Mouse (Mus musculus): Measurements from ENCODE around the gene Pttg1ip. TPM values are rescaled to one million over a fixed set of nuclear protein-coding genes. Genes with fewer than 3 reads are reported as not detected.

Pttg1ip gene
- polyA plus RNA-seq (2015; fragmentation: Nextera tagmentation; extraction: Ambion mirVana), result 127 and 138 TPM in 2 replicates

DNA sequence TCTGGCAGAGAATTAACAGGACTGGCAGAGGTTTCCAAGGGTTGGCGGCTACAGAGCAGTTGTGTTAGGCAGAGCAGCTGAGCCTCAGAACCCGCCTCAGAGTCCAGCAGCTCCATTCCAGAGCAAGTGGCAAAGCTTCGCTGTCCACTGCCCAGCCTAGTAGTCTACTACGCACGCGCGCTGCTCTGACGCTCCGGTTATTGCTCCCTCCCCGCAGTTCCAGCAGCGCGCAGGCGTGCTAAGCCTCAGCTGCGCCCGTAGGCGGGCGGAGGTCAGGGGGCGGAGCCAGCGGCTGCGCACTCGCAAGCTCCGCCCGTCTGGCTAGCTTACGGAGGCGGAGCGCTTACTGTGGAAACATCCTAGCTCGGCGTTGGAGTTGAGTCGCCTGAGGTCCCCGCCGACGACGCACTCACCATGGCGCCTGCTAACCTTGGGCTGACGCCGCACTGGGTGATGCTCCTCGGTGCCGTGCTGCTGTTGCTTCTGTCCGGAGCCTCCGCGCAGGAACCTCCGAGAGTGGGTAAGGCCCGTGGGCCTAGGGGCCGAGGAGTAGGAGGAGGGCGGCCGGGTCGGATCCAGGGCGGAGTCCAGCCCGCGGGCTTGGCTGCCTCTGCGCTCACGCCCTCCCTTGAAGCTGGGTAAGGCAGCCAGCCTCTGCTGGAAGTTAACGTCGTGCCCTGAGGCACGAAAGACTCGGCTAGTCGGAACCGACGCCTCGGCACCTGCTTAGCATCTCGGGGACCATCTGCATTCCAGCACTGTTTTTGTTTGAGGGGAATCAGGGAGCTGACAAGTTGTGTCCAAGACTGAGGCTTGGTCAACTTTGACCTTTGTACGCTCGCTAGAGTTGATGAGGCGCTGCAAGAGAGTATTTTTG is at the start of gene Pttg1ip:
Pttg1ip (plus strand) TSS at position 313 of the 877 bp plus-strand sequence.
- Histone ChIP-seq H3K27ac (ENCODE audit: low read length) (peak within 1 kb of the TSS; percentile 96), H3K36me3 (ENCODE audit: control insufficient read depth, insufficient read depth, low read length) (no peaks in the 10 kb centered on the region; the same call in 1 of the 2 replicates), H3K4me2 (ENCODE audit: low read depth, low read length) (peak within 1 kb of the TSS; percentile 94), H3K4me1 (replicated peaks; ENCODE audit: control insufficient read depth, insufficient read depth, low read length) (peaks cover 23% of the 10 kb centered on the region), H3K9me3 (ENCODE audit: control insufficient read depth, low read length) (no peaks in the 10 kb centered on the region), H3K9ac (ENCODE audit: low read length) (peak within 1 kb of the TSS; percentile 92), H3K4me3 (ENCODE audit: low read length) (peak within 1 kb of the TSS; percentile 92), H3K27me3 (ENCODE audit: control insufficient read depth, insufficient read depth, low read depth, low read length) (no peaks in the 10 kb centered on the region)
- WGBS, result under 1% methylated on average over 64 of the region's 64 CpGs
- ATAC-seq (ENCODE audit: low read depth), result peak; percentile 97

DNA sequence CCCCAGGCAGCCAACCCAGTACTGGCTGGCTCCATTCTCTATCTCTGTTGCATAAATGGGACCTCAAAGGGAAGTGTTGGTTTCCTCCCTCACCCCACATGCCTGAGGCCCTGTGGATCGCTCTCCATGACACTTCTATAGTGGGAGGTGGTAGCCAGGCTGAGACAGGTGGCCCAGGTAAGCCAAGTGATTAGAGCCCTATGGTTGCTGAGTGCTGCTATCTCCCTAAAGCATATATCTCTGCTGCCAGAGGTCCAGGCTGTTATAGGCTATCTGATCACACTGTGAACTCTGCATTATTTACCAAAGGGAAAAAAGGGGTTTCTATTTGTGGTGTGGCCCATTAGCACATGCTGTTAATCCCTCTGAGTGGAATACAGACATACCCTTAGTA is 49.5 kb upstream of the Pttg1ip start:
- Histone ChIP-seq H3K27ac (ENCODE audit: low read length) (no peak overlapping the region), H3K4me1 (replicated peaks; ENCODE audit: control insufficient read depth, insufficient read depth, low read length) (no peaks in the 10 kb centered on the region), H3K9me3 (ENCODE audit: control insufficient read depth, low read length) (no peaks in the 10 kb centered on the region), H3K36me3 (ENCODE audit: control insufficient read depth, insufficient read depth, low read length) (no peaks in the 10 kb centered on the region), H3K27me3 (ENCODE audit: control insufficient read depth, insufficient read depth, low read depth, low read length) (no peaks in the 10 kb centered on the region), H3K4me3 (ENCODE audit: low read length) (no peak overlapping the region), H3K4me2 (ENCODE audit: low read depth, low read length) (no peak overlapping the region), H3K9ac (ENCODE audit: low read length) (no peak overlapping the region)
- WGBS, result 61% methylated on average over 1 of the region's 1 CpGs
- no peak for ATAC-seq (ENCODE audit: low read depth)

DNA sequence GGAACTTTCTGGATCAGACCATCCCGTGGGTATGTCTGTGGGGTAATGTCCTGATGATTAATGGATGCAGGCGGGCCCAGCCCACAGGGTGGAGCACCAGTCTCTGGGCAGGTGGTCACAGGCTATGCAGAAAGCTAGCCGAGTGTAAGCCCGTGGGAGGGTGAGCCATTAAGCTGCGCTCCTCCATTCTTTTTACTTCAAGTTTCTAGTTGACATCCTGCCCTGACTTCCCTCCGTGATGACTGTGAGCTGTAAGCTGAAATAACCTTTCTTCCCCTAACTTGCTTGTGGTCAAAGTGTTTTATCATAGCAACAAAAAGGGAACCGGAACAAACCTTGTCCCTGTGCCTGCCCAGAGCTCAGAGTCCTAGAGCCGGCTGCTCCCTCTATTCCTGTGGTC is 44.8 kb upstream of the Pttg1ip start:
- no peak overlapping the region for H3K9ac ChIP-seq (ENCODE audit: low read length)
- no peaks in the 10 kb centered on the region for H3K27me3 ChIP-seq (ENCODE audit: control insufficient read depth, insufficient read depth, low read depth, low read length)
- no peaks in the 10 kb centered on the region for H3K36me3 ChIP-seq (ENCODE audit: control insufficient read depth, insufficient read depth, low read length)
- WGBS, result 59% methylated on average over 8 of the region's 8 CpGs
- ATAC-seq (ENCODE audit: low read depth), result no peak
- no peak overlapping the region for H3K4me2 ChIP-seq (ENCODE audit: low read depth, low read length)
- no peak overlapping the region for H3K4me3 ChIP-seq (ENCODE audit: low read length)
- no peak overlapping the region for H3K27ac ChIP-seq (ENCODE audit: low read length)
- no peaks in the 10 kb centered on the region for H3K4me1 ChIP-seq (replicated peaks; ENCODE audit: control insufficient read depth, insufficient read depth, low read length)
- H3K9me3 ChIP-seq (ENCODE audit: control insufficient read depth, low read length), result no peaks in the 10 kb centered on the region

DNA sequence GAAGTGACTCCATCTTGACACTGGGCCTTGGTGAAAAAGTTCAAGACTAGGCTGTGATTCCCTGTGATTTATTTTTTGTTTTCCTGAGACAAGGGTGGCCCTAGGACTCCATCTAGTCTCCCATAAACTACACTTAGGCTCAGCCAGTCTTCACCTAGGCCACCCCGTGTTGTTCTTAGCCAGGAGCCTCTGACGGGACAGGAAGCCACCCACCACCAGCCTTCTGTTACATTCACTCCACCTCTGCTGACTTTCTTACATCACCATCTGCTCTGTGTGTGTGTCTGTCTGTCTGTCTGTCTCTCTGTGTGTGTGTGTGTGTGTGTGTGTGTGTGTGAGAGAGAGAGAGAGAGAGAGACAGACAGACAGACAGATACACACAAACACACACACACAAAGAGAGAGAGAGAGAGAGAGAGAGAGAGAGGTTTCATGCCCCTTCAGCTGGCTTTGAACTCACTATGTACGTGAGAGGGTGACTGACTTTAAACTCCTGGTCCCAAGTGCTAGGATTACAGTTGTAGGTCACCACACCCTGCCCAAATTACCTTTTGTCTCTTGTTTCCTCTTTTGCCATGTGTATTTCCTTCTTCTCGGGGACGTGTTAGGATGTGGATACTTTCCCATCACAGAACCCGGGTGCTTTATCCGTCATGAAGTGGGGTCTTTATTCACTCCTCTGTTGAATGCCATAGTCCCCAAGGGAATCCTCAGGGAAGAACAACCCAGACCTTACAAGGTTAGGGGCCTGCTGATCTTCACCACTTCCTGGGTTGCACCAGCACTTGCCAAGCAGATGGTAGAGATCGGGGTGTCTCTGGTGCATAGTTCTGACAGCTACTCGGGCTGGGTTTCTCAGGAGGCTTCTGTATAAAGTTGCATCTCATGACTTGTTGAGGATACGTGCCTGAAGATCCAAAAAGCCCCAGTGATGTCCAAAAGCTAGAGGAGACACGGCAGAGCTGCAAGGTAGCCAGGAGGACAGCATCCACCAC is 44.0 kb upstream of the Pttg1ip start:
- WGBS, result 78% methylated on average over 11 of the region's 11 CpGs
- H3K4me3 ChIP-seq (ENCODE audit: low read length), result no peak overlapping the region
- no peak overlapping the region for H3K9ac ChIP-seq (ENCODE audit: low read length)
- no peak overlapping the region for H3K4me2 ChIP-seq (ENCODE audit: low read depth, low read length)
- ATAC-seq (ENCODE audit: low read depth), result no peak
- no peaks in the 10 kb centered on the region for H3K4me1 ChIP-seq (replicated peaks; ENCODE audit: control insufficient read depth, insufficient read depth, low read length)
- no peaks in the 10 kb centered on the region for H3K36me3 ChIP-seq (ENCODE audit: control insufficient read depth, insufficient read depth, low read length)
- no peaks in the 10 kb centered on the region for H3K27me3 ChIP-seq (ENCODE audit: control insufficient read depth, insufficient read depth, low read depth, low read length)
- H3K9me3 ChIP-seq (ENCODE audit: control insufficient read depth, low read length), result no peaks in the 10 kb centered on the region
- no peak overlapping the region for H3K27ac ChIP-seq (ENCODE audit: low read length)

DNA sequence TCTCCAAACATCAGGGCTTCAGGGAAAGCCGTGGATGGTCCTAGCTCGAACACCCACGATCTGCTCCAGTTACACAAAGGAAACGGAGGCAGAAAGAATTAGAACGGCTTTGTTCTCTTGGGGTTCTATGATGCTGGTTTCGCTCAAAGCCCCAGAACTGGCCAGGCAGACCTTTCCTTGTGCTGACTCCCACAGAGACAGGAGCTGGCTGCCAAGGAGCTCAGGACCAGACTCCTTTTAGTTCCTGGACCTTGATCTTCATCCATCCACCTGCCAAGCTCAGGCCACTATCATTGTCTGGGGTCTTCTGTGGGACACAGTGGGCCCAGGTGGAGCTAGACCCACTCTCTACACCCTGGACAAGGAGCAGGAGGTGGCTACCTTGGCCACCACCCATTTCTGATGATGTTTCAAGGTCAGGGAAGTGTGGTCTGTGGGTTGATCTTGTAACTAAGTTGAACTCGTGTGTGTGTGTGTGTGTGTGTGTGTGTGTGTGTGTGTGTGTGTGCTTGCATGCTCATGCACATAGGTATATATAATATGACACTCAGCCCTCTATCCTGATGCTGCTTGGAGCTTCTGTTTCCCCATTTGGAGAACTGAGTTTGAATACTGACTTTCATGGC is 42.1 kb upstream of the Pttg1ip start:
- no peaks in the 10 kb centered on the region for H3K9me3 ChIP-seq (ENCODE audit: control insufficient read depth, low read length)
- no peaks in the 10 kb centered on the region for H3K4me1 ChIP-seq (replicated peaks; ENCODE audit: control insufficient read depth, insufficient read depth, low read length)
- no peak overlapping the region for H3K4me3 ChIP-seq (ENCODE audit: low read length)
- no peak overlapping the region for H3K9ac ChIP-seq (ENCODE audit: low read length)
- H3K36me3 ChIP-seq (ENCODE audit: control insufficient read depth, insufficient read depth, low read length), result no peaks in the 10 kb centered on the region
- H3K27me3 ChIP-seq (ENCODE audit: control insufficient read depth, insufficient read depth, low read depth, low read length), result no peaks in the 10 kb centered on the region
- no peak overlapping the region for H3K4me2 ChIP-seq (ENCODE audit: low read depth, low read length)
- H3K27ac ChIP-seq (ENCODE audit: low read length), result no peak overlapping the region
- 74% methylated on average over 7 of the region's 7 CpGs for WGBS
- no peak for ATAC-seq (ENCODE audit: low read depth)

DNA sequence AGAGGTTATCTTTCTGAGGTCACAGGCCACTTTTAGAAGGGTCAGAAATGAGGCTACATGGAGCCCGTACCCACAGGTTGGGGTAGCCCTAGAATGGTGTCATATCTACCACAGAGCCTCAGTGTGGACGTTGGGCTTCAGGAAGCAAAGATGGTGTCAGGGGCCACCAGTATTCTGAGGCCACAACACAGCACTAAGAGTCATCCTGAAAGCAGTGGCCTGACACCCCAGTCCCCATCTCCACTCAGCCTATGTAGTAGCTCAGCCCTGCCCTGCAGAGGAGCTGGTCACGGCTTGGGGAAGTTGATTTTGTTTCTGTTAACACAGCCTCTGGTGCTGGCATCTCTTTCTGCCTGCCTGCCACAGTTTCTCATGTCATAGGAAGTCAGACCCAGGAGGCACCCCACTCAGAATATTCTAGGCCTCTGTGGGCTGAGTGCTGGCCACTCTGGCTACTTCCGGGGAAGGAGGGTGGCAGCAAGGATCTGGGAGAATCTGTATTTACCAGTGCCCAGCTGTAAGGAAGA is 40.9 kb upstream of the Pttg1ip start:
- Histone ChIP-seq H3K4me2 (ENCODE audit: low read depth, low read length) (no peak overlapping the region), H3K4me1 (replicated peaks; ENCODE audit: control insufficient read depth, insufficient read depth, low read length) (no peaks in the 10 kb centered on the region), H3K27ac (ENCODE audit: low read length) (no peak overlapping the region), H3K36me3 (ENCODE audit: control insufficient read depth, insufficient read depth, low read length) (no peaks in the 10 kb centered on the region), H3K27me3 (ENCODE audit: control insufficient read depth, insufficient read depth, low read depth, low read length) (no peaks in the 10 kb centered on the region), H3K9me3 (ENCODE audit: control insufficient read depth, low read length) (no peaks in the 10 kb centered on the region), H3K4me3 (ENCODE audit: low read length) (no peak overlapping the region), H3K9ac (ENCODE audit: low read length) (no peak overlapping the region)
- no peak for ATAC-seq (ENCODE audit: low read depth)
- WGBS, result 70% methylated on average over 4 of the region's 4 CpGs

DNA sequence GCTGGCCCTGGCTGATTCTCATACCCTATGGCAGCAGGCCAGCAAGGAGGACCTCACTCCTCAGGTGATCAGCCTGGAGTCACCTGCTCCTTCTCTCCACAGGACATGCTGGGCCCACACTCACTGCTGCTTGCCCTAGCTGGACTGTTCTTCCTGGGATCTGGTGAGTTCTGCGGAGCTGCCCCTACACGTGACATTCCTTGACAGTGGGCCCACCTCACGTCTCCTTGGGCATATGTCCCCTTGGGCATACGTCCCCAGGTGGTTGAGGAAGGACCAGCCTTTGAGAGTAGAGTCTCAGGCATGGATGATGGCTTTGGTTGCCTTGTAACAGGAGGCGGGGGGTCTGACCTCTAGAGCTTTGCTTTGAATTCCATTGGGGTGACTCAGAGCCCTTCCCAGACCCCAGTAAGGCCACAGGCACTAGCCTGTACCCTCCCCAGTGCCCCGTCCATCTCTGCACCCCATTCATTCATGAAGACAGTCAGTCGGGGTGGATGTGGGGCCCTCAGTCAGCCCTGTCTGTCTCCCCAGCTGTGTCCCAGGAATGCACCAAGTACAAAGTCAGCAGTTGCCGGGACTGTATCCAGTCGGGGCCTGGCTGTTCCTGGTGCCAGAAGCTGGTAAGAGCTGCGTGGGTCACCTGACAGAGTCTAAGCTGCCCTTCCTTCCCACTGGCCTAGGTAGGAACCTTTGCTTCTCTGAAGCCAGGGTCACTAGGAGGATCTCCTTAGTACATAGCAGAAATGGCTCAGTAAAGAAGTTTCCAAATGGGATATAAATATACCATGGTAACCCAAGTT is 39.5 kb upstream of the Pttg1ip start:
- no peak overlapping the region for H3K9ac ChIP-seq (ENCODE audit: low read length)
- H3K9me3 ChIP-seq (ENCODE audit: control insufficient read depth, low read length), result no peaks in the 10 kb centered on the region
- no peaks in the 10 kb centered on the region for H3K27me3 ChIP-seq (ENCODE audit: control insufficient read depth, insufficient read depth, low read depth, low read length)
- 60% methylated on average over 10 of the region's 10 CpGs for WGBS
- no peak overlapping the region for H3K4me3 ChIP-seq (ENCODE audit: low read length)
- no peaks in the 10 kb centered on the region for H3K36me3 ChIP-seq (ENCODE audit: control insufficient read depth, insufficient read depth, low read length)
- no peak for ATAC-seq (ENCODE audit: low read depth)
- H3K4me2 ChIP-seq (ENCODE audit: low read depth, low read length), result no peak overlapping the region
- no peaks in the 10 kb centered on the region for H3K4me1 ChIP-seq (replicated peaks; ENCODE audit: control insufficient read depth, insufficient read depth, low read length)
- no peak overlapping the region for H3K27ac ChIP-seq (ENCODE audit: low read length)

DNA sequence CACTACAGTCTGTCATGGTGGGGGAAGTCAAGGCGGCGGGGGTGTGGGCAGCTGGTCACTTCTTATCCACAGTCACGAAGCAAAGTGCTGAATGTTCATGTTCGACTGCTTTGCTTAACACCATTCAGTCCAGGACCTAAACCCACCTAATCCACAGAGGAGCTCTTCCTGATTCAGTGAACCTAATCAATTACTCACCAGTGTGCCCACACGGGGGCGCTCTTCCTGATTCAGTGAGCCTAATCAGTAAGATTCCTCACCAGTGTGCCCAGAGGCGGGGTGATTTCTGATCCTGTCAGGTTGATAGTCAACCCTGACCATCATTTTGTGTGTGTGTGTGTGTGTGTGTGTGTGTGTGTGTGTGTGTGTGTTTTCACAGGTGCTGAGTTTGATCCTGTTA is 38.3 kb upstream of the Pttg1ip start:
- Histone ChIP-seq H3K4me1 (replicated peaks; ENCODE audit: control insufficient read depth, insufficient read depth, low read length) (no peaks in the 10 kb centered on the region), H3K36me3 (ENCODE audit: control insufficient read depth, insufficient read depth, low read length) (no peaks in the 10 kb centered on the region), H3K9me3 (ENCODE audit: control insufficient read depth, low read length) (no peaks in the 10 kb centered on the region), H3K27me3 (ENCODE audit: control insufficient read depth, insufficient read depth, low read depth, low read length) (no peaks in the 10 kb centered on the region), H3K4me3 (ENCODE audit: low read length) (no peak overlapping the region), H3K9ac (ENCODE audit: low read length) (no peak overlapping the region), H3K4me2 (ENCODE audit: low read depth, low read length) (no peak overlapping the region), H3K27ac (ENCODE audit: low read length) (no peak overlapping the region)
- no peak for ATAC-seq (ENCODE audit: low read depth)
- WGBS, result 49% methylated on average over 7 of the region's 7 CpGs
